Mouse (Mus musculus) limb, embryonic 15.5 days (tissue): ENCODE data around the gene Mgat3. TPM values are rescaled to one million over a fixed set of nuclear protein-coding genes. Genes with fewer than 3 reads are reported as not detected.

ENCODE experiments used
- ATAC-seq: fragments of 200-750 bp; cut with Nextera tagmentation; 2 replicates; pipeline ENCODE4 v1.8.0; 2017; ENCODE audit warnings: low read depth, moderate TSS enrichment; ENCODE audit not compliant: insufficient number of reproducible peaks, low FRiP score, low TSS enrichment
- H3K27ac ChIP-seq: fragments of 300-500 bp; sonication (generic); 2 replicates; pipeline ENCODE4 v1.5.1; 2015; ENCODE audit warnings: moderate library complexity, mild to moderate bottlenecking, inconsistent platforms
- H3K27me3 ChIP-seq: fragments of 300-500 bp; sonication (generic); 2 replicates; pipeline ENCODE4 v1.6.1; 2015; ENCODE audit warnings: inconsistent platforms
- H3K36me3 ChIP-seq: fragments of 300-500 bp; sonication (generic); 2 replicates; pipeline ENCODE4 v1.6.1; 2015; ENCODE audit warnings: inconsistent platforms
- H3K4me1 ChIP-seq: fragments of 300-500 bp; sonication (generic); 2 replicates; pipeline ENCODE4 v1.6.1; 2015; ENCODE audit warnings: inconsistent platforms
- H3K4me2 ChIP-seq: fragments of 300-500 bp; sonication (generic); 2 replicates; pipeline ENCODE4 v1.6.1; 2015; ENCODE audit warnings: mild to moderate bottlenecking, inconsistent platforms
- H3K4me3 ChIP-seq: fragments of 300-500 bp; sonication (generic); 2 replicates; pipeline ENCODE4 v1.5.1; 2015; ENCODE audit warnings: mild to moderate bottlenecking, inconsistent platforms
- H3K9ac ChIP-seq: fragments of 300-500 bp; sonication (generic); 2 replicates; pipeline ENCODE4 v1.6.1; 2015; ENCODE audit warnings: inconsistent platforms
- H3K9me3 ChIP-seq: fragments of 300-500 bp; sonication (generic); 2 replicates; pipeline ENCODE4 v1.6.1; 2016; ENCODE audit warnings: inconsistent platforms
- WGBS: fragments of 180-500 bp; shearing (Covaris S2); methylation state at CpG from one replicate; pipeline ENCODE4 v1.1.7; 2015; 5-methylcytosine and 5-hydroxymethylcytosine counted together
- polyA plus RNA-seq: library from polyadenylated mRNA; unstranded; fragments of >200 nt; fragmentation: Nextera tagmentation; extraction: Ambion mirVana; gene quantifications from 2 replicates; pipeline ENCODE4 v1.2.1, GENCODE M21; 2015

Mgat3 gene
- polyA plus RNA-seq, 1 experiment from 2014 or later: 3.5 TPM

GRCm38 (mm10) chr15:80188927-80189326, 15.4 kb downstream of the Mgat3 start:
- Histone ChIP-seq H3K27me3 (no peaks in the 10 kb centered on the region), H3K27ac (no peak overlapping the region), H3K9ac (no peak overlapping the region), H3K4me2 (no peak overlapping the region), H3K36me3 (0 out of 2 replicates have a peak, but pooled peaks cover 2% of the 10 kb centered on the region), H3K9me3 (no peaks in the 10 kb centered on the region), H3K4me3 (no peak overlapping the region), H3K4me1 (peaks cover 3% of the 10 kb centered on the region; the same call in 1 of the 2 replicates)
- no peak for ATAC-seq
- WGBS: 73% methylated on average over 5 of the region's 5 CpGs

- Histone ChIP-seq H3K27ac (no peak overlapping the region), H3K27me3 (no peaks in the 10 kb centered on the region), H3K9ac (no peak overlapping the region), H3K4me3 (no peak overlapping the region), H3K4me1 (peaks cover 3% of the 10 kb centered on the region; the same call in 1 of the 2 replicates), H3K36me3 (no peaks in the 10 kb centered on the region), H3K9me3 (no peaks in the 10 kb centered on the region), H3K4me2 (no peak overlapping the region)
- WGBS: 81% methylated on average over 4 of the region's 4 CpGs
- no peak for ATAC-seq
Measured at GRCm38 (mm10) chr15:80190075-80190474, 16.6 kb downstream of the Mgat3 start.

- ATAC-seq: no peak
- Histone ChIP-seq H3K9ac (no peak overlapping the region), H3K4me3 (no peak overlapping the region), H3K27ac (no peak overlapping the region), H3K9me3 (no peaks in the 10 kb centered on the region), H3K4me1 (peaks cover 3% of the 10 kb centered on the region; the same call in 1 of the 2 replicates), H3K4me2 (no peak overlapping the region), H3K27me3 (no peaks in the 10 kb centered on the region), H3K36me3 (no peaks in the 10 kb centered on the region)
- 63% methylated on average over 8 of the region's 8 CpGs for WGBS
Measured at GRCm38 (mm10) chr15:80191585-80192245, 18.2 kb downstream of the Mgat3 start.

GRCm38 (mm10) chr15:80192246-80192585, 18.7 kb downstream of the Mgat3 start:
- Histone ChIP-seq H3K4me3 (no peak overlapping the region), H3K27me3 (no peaks in the 10 kb centered on the region), H3K4me2 (no peak overlapping the region), H3K9me3 (no peaks in the 10 kb centered on the region), H3K9ac (no peak overlapping the region), H3K27ac (no peak overlapping the region), H3K36me3 (no peaks in the 10 kb centered on the region), H3K4me1 (peaks cover 3% of the 10 kb centered on the region; the same call in 1 of the 2 replicates)
- ATAC-seq: no peak
- WGBS: 91% methylated on average over 5 of the region's 6 CpGs

- Histone ChIP-seq H3K9ac (no peak overlapping the region), H3K36me3 (peaks cover 1% of the 10 kb centered on the region; the same call in 1 of the 2 replicates), H3K4me1 (peaks cover 3% of the 10 kb centered on the region; the same call in 1 of the 2 replicates), H3K27ac (no peak overlapping the region), H3K4me2 (no peak overlapping the region), H3K9me3 (no peaks in the 10 kb centered on the region), H3K27me3 (no peaks in the 10 kb centered on the region), H3K4me3 (no peak overlapping the region)
- 83% methylated on average over 7 of the region's 7 CpGs for WGBS
- ATAC-seq: no peak
Measured at GRCm38 (mm10) chr15:80192847-80193246, 19.3 kb downstream of the Mgat3 start.

GRCm38 (mm10) chr15:80199556-80199955, 26.0 kb downstream of the Mgat3 start:
- Histone ChIP-seq H3K9me3 (no peaks in the 10 kb centered on the region), H3K4me1 (no peaks in the 10 kb centered on the region), H3K4me2 (no peak overlapping the region), H3K36me3 (peaks cover 2% of the 10 kb centered on the region; the same call in 1 of the 2 replicates), H3K27me3 (no peaks in the 10 kb centered on the region), H3K9ac (no peak overlapping the region), H3K4me3 (no peak overlapping the region), H3K27ac (no peak overlapping the region)
- 70% methylated on average over 2 of the region's 2 CpGs for WGBS
- ATAC-seq: no peak

- Histone ChIP-seq H3K36me3 (peaks cover 2% of the 10 kb centered on the region; the same call in 1 of the 2 replicates), H3K9me3 (no peaks in the 10 kb centered on the region), H3K27ac (no peak overlapping the region), H3K4me3 (no peak overlapping the region), H3K9ac (no peak overlapping the region), H3K4me1 (no peaks in the 10 kb centered on the region), H3K27me3 (no peaks in the 10 kb centered on the region), H3K4me2 (no peak overlapping the region)
- 76% methylated on average over 6 of the region's 6 CpGs for WGBS
- ATAC-seq: no peak
Measured at GRCm38 (mm10) chr15:80202111-80202775, 28.7 kb downstream of the Mgat3 start.

GRCm38 (mm10) chr15:80203406-80203805, 29.9 kb downstream of the Mgat3 start:
- WGBS: 35% methylated on average over 4 of the region's 4 CpGs
- ATAC-seq: no peak

GRCm38 (mm10) chr15:80206057-80206565, 32.6 kb downstream of the Mgat3 start:
- Histone ChIP-seq H3K4me1 (peaks cover 5% of the 10 kb centered on the region; the same call in 1 of the 2 replicates), H3K27me3 (no peaks in the 10 kb centered on the region), H3K4me3 (no peak overlapping the region), H3K27ac (no peak overlapping the region), H3K4me2 (no peak overlapping the region), H3K36me3 (peaks cover 5% of the 10 kb centered on the region), H3K9ac (no peak overlapping the region), H3K9me3 (no peaks in the 10 kb centered on the region)
- 84% methylated on average over 3 of the region's 3 CpGs for WGBS
- no peak; the same call in 1 of the 2 replicates for ATAC-seq

More at GRCm38 (mm10) chr15:80203406-80203805, 29.9 kb downstream of the Mgat3 start:
- Histone ChIP-seq H3K27ac (no peak overlapping the region), H3K9me3 (no peaks in the 10 kb centered on the region), H3K4me3 (no peak overlapping the region), H3K36me3 (no peaks in the 10 kb centered on the region), H3K27me3 (no peaks in the 10 kb centered on the region), H3K4me2 (no peak overlapping the region), H3K9ac (no peak overlapping the region), H3K4me1 (peaks cover 4% of the 10 kb centered on the region; the same call in 1 of the 2 replicates)

GRCm38 (mm10) chr15:80208446-80208845, 34.9 kb downstream of the Mgat3 start:
- H3K4me3 ChIP-seq: no peak overlapping the region
- H3K27ac ChIP-seq: no peak overlapping the region
- no peak overlapping the region for H3K4me2 ChIP-seq
- H3K9ac ChIP-seq: no peak overlapping the region
- H3K27me3 ChIP-seq: no peaks in the 10 kb centered on the region
- ATAC-seq: no peak
- peaks cover 25% of the 10 kb centered on the region for H3K36me3 ChIP-seq
- WGBS: 32% methylated on average over 4 of the region's 4 CpGs
- H3K9me3 ChIP-seq: no peaks in the 10 kb centered on the region
- H3K4me1 ChIP-seq: peaks cover 5% of the 10 kb centered on the region; the same call in 1 of the 2 replicates

- H3K36me3 ChIP-seq: peaks cover 28% of the 10 kb centered on the region
- no peak overlapping the region for H3K27ac ChIP-seq
- no peak overlapping the region for H3K9ac ChIP-seq
- no peaks in the 10 kb centered on the region for H3K4me1 ChIP-seq
- H3K4me3 ChIP-seq: no peak overlapping the region
- no peaks in the 10 kb centered on the region for H3K9me3 ChIP-seq
- ATAC-seq: no peak
- H3K27me3 ChIP-seq: no peaks in the 10 kb centered on the region
- no peak overlapping the region for H3K4me2 ChIP-seq
Measured at GRCm38 (mm10) chr15:80213688-80214087, 40.2 kb downstream of the Mgat3 start.
